ENCODE assay signal across 8 mouse cellular contexts in genomic region chr11:107546667-107547301, GRCm38 (mm10). TPM values are rescaled to one million over a fixed set of nuclear protein-coding genes. Genes with fewer than 3 reads are reported as not detected.
DNase-seq lines count a peak whose midpoint lies in the region; ATAC-seq and TF ChIP-seq lines count a peak whose summit lies in the region.

No protein-coding gene starts in this region.

- TF ChIP-seq POLR2A in thymus, adult 2 months (IDR thresholded peaks at IDR 0.05; ENCODE audit: control insufficient read depth, extremely low read depth, insufficient read depth, low read length, poor library complexity) = no peak

- peak overlapping the region; percentile 89 for H3K27ac ChIP-seq in limb, embryonic 10.5 days
- peak overlapping the region; percentile 78; the same call in 1 of the 2 replicates for H3K27ac ChIP-seq in midbrain, embryonic 12.5 days (replicated peaks)
- no peak overlapping the region for H3K27ac ChIP-seq in thymus, adult 2 months (ENCODE audit: control insufficient read depth, insufficient read depth, low read length)

- under 1% methylated on average over 37 of the region's 37 CpGs for WGBS in limb, embryonic 10.5 days
- WGBS in midbrain, embryonic 12.5 days = under 1% methylated on average over 36 of the region's 37 CpGs
- WGBS in thymus, adult 2 months = under 1% methylated on average over 37 of the region's 37 CpGs

- H3K4me2 ChIP-seq in midbrain, embryonic 12.5 days (replicated peaks) = peak overlapping the region; percentile 99

- 0 out of 4 replicates have a peak, but pooled peaks have one; percentile 12 to 26 for ATAC-seq in hematopoietic stem cell, adult 5-6 weeks (replicated peaks in 1 of 2; ENCODE audit: insufficient read depth in 1 of 2, low FRiP score in 2 of 2, low TSS enrichment in 1 of 2, low read depth in 1 of 2, poor library complexity in 2 of 2, severe bottlenecking in 2 of 2)
- peak; percentile 83 for ATAC-seq in midbrain, embryonic 12.5 days (ENCODE audit: low FRiP score, low read depth)

- no peak for TF ChIP-seq CTCF in thymus, adult 2 months (IDR thresholded peaks at IDR 0.05; ENCODE audit: borderline replicate concordance, control insufficient read depth, extremely low read depth, insufficient read depth, low read length, poor library complexity)

- intact Hi-C loops in heart, postnatal 25 days (cut with DNase I) = loop anchor here (5.0 kb wide), 1 partner anchor 34 kb away; no protein-coding TSS in a partner anchor

- H3K36me3 ChIP-seq in limb, embryonic 10.5 days = peaks cover 25% of the 10 kb centered on the region
- H3K36me3 ChIP-seq in midbrain, embryonic 12.5 days = 0 out of 2 replicates have a peak, but pooled peaks cover 10% of the 10 kb centered on the region
- peaks cover 11% of the 10 kb centered on the region for H3K36me3 ChIP-seq in thymus, adult 2 months (ENCODE audit: control insufficient read depth, insufficient read depth, low read length)

- H3K9ac ChIP-seq in midbrain, embryonic 12.5 days (replicated peaks) = peak overlapping the region; percentile 81

- H3K27me3 ChIP-seq in limb, embryonic 10.5 days (ENCODE audit: low read depth, poor library complexity, severe bottlenecking) = no peaks in the 10 kb centered on the region
- peaks cover 17% of the 10 kb centered on the region for H3K27me3 ChIP-seq in midbrain, embryonic 12.5 days
- H3K27me3 ChIP-seq in thymus, adult 2 months (ENCODE audit: control insufficient read depth, insufficient read depth, low read length) = no peaks in the 10 kb centered on the region

- peaks cover 20% of the 10 kb centered on the region for H3K4me1 ChIP-seq in limb, embryonic 10.5 days
- H3K4me1 ChIP-seq in midbrain, embryonic 12.5 days = peaks cover 18% of the 10 kb centered on the region
- peaks cover 14% of the 10 kb centered on the region; the same call in 1 of the 2 replicates for H3K4me1 ChIP-seq in thymus, adult 2 months (replicated peaks; ENCODE audit: control insufficient read depth, insufficient read depth, low read length)

- H3K4me3 ChIP-seq in limb, embryonic 10.5 days = peak overlapping the region; percentile 96
- peak overlapping the region; percentile 91 for H3K4me3 ChIP-seq in midbrain, embryonic 12.5 days
- H3K4me3 ChIP-seq in thymus, adult 2 months (ENCODE audit: control insufficient read depth, insufficient read depth, low read length) = peak overlapping the region; percentile 90

- peak; percentile 92 for DNase-seq in heart, adult 11 months
- DNase-seq in heart, postnatal 25 days (ENCODE audit: low spot score) = no peak
- peak; percentile 90 for DNase-seq in R1 (ENCODE audit: low read depth, low spot score)
- peak; percentile 89 for DNase-seq in embryo, embryonic 9.5 days (ENCODE audit: extremely low spot score)
- DNase-seq in limb, embryonic 10.5 days (ENCODE audit: low spot score) = peak; percentile 86
- DNase-seq in thymus, adult 2 months = peak; percentile 49

- H3K9me3 ChIP-seq in limb, embryonic 10.5 days (replicated peaks) = no peaks in the 10 kb centered on the region
- no peaks in the 10 kb centered on the region for H3K9me3 ChIP-seq in midbrain, embryonic 12.5 days

RNA-seq across cellular contexts. Expression of gene Helz, which starts 0.9 kb away (rescaled TPM):
- 10 to 100 TPM; 25.3 to 28.0 TPM for total RNA-seq in heart, postnatal 25 days (2021)
- total RNA-seq in hematopoietic stem cell, adult 5-6 weeks (2017) = 21.6 and 35.1 TPM in 2 replicates
- 23.7 and 24.8 TPM in 2 replicates for polyA plus RNA-seq in limb, embryonic 10.5 days (2016; fragmentation: Nextera tagmentation; extraction: Ambion mirVana)
- 20.4 and 25.9 TPM in 2 replicates for polyA plus RNA-seq in midbrain, embryonic 12.5 days (2016; fragmentation: Nextera tagmentation; extraction: Ambion mirVana)
- polyA plus RNA-seq in thymus, adult 2 months (2012; rRNA removed) = 66.9 and 82.2 TPM in 2 replicates
